Mouse (Mus musculus) lung, postnatal 36 days (tissue): ENCODE results near the gene Gli3.

ENCODE experiments used
- DNase-seq: peaks from one replicate; pipeline ENCODE4 v3.0.0; 2022; ENCODE audit warnings: mixed read lengths

Gene Gli3

DNA sequence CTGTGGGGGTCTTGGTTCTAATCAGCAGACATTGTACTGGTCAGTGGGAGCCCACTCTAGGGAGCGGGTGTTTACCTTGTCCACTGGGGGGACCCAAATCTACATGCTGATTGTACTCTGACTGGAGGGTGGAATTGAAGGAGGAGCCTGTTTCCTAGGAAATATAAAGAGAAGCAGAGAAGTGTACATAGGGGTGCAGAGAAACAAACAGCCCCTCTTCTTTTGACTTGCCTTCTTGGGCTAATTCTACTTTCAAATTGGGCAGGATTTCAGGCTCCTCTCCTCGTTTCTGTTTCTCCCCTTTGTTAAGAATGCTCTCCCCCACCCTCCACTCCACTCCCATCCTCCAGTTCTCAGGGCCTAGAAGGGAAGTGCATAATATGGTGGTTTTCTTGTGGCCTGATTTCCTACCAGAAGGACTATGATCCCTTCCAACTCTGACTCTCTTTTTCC lies 93.6 kb downstream of the Gli3 start:
- DNase-seq: no peak

- DNase-seq: no peak
Measured at GRCm38 (mm10) chr13:15561441-15561840, 98.4 kb downstream of the Gli3 start.

GRCm38 (mm10) chr13:15570908-15571568 lies 108.0 kb downstream of the Gli3 start:
- no peak for DNase-seq

GRCm38 (mm10) chr13:15577133-15577917 lies 114.3 kb downstream of the Gli3 start:
- DNase-seq: no peak

- DNase-seq: no peak
Measured at GRCm38 (mm10) chr13:15580458-15580857, 117.4 kb downstream of the Gli3 start.

DNA sequence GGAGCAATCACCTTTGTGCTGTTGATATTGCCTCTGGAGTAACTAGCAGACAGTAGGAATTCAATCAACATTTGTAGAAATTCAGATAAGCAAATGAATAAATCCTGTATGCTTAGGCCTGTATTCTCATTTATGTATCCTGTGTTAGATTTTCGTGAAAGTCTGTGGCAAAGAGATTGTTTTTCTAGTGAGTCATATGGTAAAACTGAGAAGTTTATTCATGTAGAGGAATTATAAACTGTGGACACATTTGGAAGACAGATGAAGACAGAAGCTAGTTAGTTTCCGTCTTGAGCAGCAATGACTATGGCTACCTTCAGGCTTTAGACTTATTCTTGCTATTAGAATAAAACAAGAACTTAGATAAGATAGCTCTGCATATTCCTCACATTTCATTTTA lies 122.9 kb downstream of the Gli3 start:
- DNase-seq: no peak

- peak; percentile 13 for DNase-seq
Measured at GRCm38 (mm10) chr13:15588278-15589272, 125.5 kb downstream of the Gli3 start.

DNA sequence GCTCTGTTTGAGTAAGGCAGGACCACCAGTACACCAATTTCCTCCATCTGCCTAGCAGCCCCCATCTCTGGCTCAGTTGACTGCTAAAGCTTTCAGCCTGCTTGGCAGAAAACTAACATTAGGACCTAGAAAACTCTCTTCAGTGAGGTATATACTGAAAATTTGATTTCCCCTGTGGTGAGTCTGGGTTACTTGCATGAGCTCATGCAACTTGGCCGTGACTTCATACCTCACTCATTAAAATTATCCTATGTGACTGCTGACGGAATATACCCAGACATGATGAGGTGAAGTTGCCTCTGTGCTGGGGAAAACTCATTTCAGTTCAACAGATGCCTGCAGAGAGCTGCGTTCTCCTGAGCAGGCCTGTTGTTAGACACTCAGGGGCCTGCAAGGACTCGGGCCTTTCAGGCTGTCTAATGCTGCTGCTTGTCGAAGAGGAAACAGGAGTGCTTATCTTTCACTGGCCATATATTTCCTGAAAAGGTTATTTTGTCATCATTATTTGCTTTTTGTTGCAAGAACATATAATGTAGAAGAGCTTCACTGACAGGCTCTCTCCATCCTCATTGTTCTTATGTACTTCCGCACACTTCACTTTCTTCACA lies 127.4 kb downstream of the Gli3 start:
- no peak for DNase-seq

GRCm38 (mm10) chr13:15596667-15597066 lies 133.6 kb downstream of the Gli3 start:
- DNase-seq: no peak

GRCm38 (mm10) chr13:15599741-15600140 lies 136.7 kb downstream of the Gli3 start:
- DNase-seq: no peak

DNA sequence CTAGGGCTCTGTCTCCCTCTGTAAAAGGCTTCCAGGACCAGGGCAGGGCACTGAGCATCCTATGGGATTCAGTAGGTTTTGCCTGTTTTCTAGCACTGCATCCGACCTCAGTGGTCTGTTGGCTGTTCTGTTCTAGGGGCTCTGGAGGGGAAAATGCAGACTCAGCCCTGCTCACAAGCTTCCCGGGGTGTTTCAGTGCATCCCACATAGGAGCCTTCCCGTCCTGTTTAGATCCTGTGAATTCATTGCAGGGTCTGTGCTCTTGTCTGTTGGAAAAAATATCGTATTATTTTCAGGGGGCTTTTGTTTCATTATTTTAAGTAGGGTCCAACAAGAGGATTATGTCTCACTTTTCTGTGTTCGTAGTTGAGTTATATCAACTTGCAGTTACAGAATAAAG lies 139.1 kb downstream of the Gli3 start:
- DNase-seq: no peak

GRCm38 (mm10) chr13:15602677-15603221 lies 139.7 kb downstream of the Gli3 start:
- DNase-seq: peak; percentile 63

GRCm38 (mm10) chr13:15604074-15604473 lies 141.0 kb downstream of the Gli3 start:
- DNase-seq: no peak

DNA sequence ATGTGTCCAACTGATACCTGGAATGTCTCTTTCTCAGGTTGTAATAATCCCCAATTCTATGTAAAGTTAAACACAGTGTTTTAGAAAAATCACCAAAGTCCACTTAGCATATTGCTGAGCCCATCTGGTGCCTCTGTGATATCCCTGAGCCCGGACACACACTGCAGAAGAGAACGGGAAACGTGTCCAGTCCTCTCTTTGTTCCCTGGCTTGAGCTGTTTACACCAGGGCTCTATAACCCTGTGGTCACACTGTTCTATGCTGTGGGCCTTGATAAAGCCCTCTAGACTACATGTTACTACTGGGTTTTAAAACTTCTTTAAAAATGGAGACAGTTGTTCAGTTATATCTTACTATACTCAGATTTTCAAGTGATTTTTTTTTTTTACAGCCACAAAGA lies 154.4 kb downstream of the Gli3 start:
- DNase-seq: no peak

- no peak for DNase-seq
Measured at GRCm38 (mm10) chr13:15618051-15618692, 155.1 kb downstream of the Gli3 start.

GRCm38 (mm10) chr13:15621009-15621408 lies 158.0 kb downstream of the Gli3 start:
- no peak for DNase-seq

DNA sequence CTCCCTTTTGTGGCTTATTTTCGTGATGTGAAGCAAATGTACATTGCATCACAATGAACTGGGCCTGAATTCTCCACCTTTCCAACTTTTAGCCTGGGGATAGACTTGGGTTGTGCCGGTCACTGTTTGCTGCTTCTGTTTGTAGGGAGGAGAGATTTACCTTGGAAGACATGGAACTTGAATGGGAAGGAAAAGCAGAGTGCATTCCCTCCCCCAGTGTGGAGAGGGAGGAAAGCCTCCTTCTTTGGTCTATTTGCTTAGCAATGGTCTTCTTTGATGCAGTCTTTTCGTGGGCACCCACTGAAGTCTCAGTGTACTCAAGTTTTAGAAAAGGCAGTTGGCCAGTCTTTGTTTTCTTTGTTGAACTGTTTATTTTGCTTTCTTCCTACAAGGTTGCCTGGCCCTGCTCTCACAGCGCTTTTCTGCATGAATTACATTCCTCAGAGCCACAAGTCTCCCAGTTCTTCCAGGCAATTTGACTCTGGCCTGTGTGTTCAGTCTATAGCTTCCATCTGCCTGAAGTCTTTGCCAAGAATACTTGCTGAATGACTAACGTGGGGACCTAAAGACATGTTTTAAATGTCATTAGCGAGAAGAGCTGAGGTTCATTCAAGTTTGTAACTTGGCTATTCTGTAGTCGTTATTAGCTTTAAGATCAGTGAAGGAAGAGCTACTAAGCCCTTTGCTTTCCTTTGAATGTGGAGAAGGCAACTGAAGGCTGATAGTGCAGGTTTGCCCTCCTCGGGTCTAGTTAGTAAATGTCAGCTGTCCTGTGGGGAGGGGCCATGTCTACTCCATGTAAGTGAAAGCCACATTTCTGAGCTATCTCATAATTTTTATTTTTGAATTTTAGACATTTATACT lies 161.7 kb downstream of the Gli3 start:
- DNase-seq: peak; percentile 25

DNA sequence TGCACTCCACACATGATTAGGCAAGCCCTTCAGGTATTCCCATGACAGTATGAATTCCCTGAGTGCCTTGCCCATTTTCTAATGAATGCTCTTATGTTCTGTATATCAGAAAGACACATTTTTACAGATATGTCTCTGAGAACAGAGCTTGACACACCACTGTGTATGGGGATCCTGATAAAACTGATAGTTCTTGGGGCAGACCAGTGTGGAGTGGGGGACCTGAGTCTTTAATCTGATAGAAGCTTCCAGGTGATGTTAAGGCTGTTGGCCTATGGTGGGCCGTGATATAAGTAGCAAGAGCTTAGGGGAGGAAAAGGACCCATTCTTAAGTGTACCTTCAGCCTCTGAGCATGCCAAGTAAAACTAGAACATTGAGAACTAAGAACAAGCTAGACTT lies 178.5 kb downstream of the Gli3 start:
- no peak for DNase-seq

GRCm38 (mm10) chr13:15660502-15660901 lies 197.5 kb downstream of the Gli3 start:
- no peak for DNase-seq

- DNase-seq: no peak
Measured at GRCm38 (mm10) chr13:15662375-15662774, 199.3 kb downstream of the Gli3 start.
